Mouse (Mus musculus) bone marrow, adult 2 months (tissue): ENCODE measurements around the gene Gm5065. TPM values are rescaled to one million over a fixed set of nuclear protein-coding genes. Genes with fewer than 3 reads are reported as not detected.

ENCODE experiments used
- H3K27ac ChIP-seq: fragments of 200-500 bp; 2 replicates; pipeline ENCODE4 v1.5.1; 2012; ENCODE audit warnings: low read depth, mild to moderate bottlenecking, control low read depth, inconsistent platforms, low read length; ENCODE audit not compliant: control insufficient read depth, poor library complexity, insufficient read depth
- H3K4me1 ChIP-seq: fragments of 200-500 bp; 2 replicates; pipeline ENCODE4 v1.6.1; 2011; ENCODE audit warnings: low read length; ENCODE audit not compliant: control insufficient read depth, insufficient read depth
- H3K4me3 ChIP-seq: fragments of 200-500 bp; replicated peaks from 2 replicates; pipeline ENCODE3; 2011; ENCODE audit warnings: mild to moderate bottlenecking, low read depth, low read length, control low read depth; ENCODE audit not compliant: control insufficient read depth
- CTCF ChIP-seq: fragments of 200-500 bp; IDR thresholded peaks from 2 replicates; pipeline ENCODE4 v1.5.1; 2011; ENCODE audit warnings: low read length, control low read depth; ENCODE audit not compliant: control insufficient read depth, insufficient read depth
- POLR2A ChIP-seq: fragments of 200-500 bp; IDR thresholded peaks from 2 replicates; pipeline ENCODE4 v1.6.1; 2011; ENCODE audit warnings: low read depth, mild to moderate bottlenecking, control low read depth, low read length, borderline replicate concordance; ENCODE audit not compliant: control insufficient read depth
- WGBS: fragments of 180-500 bp; shearing (Covaris S2); methylation state at CpG from one replicate; pipeline ENCODE4 v1.1.7; 2018; 5-methylcytosine and 5-hydroxymethylcytosine counted together
- polyA plus RNA-seq: library from polyadenylated mRNA; stranded (reverse); fragments of >200 nt; gene quantifications from 2 replicates; pipeline ENCODE4 v1.2.4, GENCODE M21; 2011; ENCODE audit warnings: low replicate concordance; ENCODE audit not compliant: missing spikeins, insufficient read depth, insufficient read length

Gm5065 gene
- polyA plus RNA-seq = not detected in 2 replicates

- WGBS = 58% methylated on average over 1 of the region's 1 CpGs
- Histone ChIP-seq H3K27ac (no peak within 1 kb of the TSS), H3K4me3 (no peak within 1 kb of the TSS), H3K4me1 (no peaks in the 10 kb centered on the region)
- TF ChIP-seq POLR2A = no peak
- no peak for TF ChIP-seq CTCF
Observed at GRCm38 (mm10) chr7:5350237-5350636, at the start of gene Gm5065. TSS of gene Gm5065 (plus strand) at chr7:5350537.

GRCm38 (mm10) chr7:5327511-5327910 lies 22.8 kb upstream of the Gm5065 start:
- no peak overlapping the region for H3K4me3 ChIP-seq
- WGBS = 78% methylated on average over 1 of the region's 1 CpGs
- no peaks in the 10 kb centered on the region for H3K4me1 ChIP-seq
- TF ChIP-seq CTCF (no peak), POLR2A (no peak)
- no peak overlapping the region for H3K27ac ChIP-seq

GRCm38 (mm10) chr7:5350935-5351334 lies 598 bp downstream of the Gm5065 start, which contains the start of gene Nlrp2:
TSS of gene Nlrp2 (minus strand) at chr7:5351035.
- WGBS = 67% methylated on average over 4 of the region's 4 CpGs
- no peak for TF ChIP-seq POLR2A
- no peak for TF ChIP-seq CTCF
- no peak within 1 kb of the TSS for H3K4me3 ChIP-seq

GRCm38 (mm10) chr7:5363599-5363998 lies 13.3 kb downstream of the Gm5065 start:
- no peak overlapping the region for H3K27ac ChIP-seq
- TF ChIP-seq CTCF (no peak), POLR2A (no peak)
- H3K4me1 ChIP-seq = no peaks in the 10 kb centered on the region
- 88% methylated on average over 5 of the region's 5 CpGs for WGBS
- H3K4me3 ChIP-seq = no peak overlapping the region

More at GRCm38 (mm10) chr7:5350935-5351334, 598 bp downstream of the Gm5065 start, which contains the start of gene Nlrp2:
- Histone ChIP-seq H3K4me1 (no peaks in the 10 kb centered on the region), H3K27ac (no peak within 1 kb of the TSS)

GRCm38 (mm10) chr7:5366724-5367123 lies 16.4 kb downstream of the Gm5065 start:
- H3K4me3 ChIP-seq = no peak overlapping the region
- H3K4me1 ChIP-seq = no peaks in the 10 kb centered on the region
- TF ChIP-seq POLR2A (no peak), CTCF (no peak)
- no peak overlapping the region for H3K27ac ChIP-seq
- WGBS = 76% methylated on average over 2 of the region's 2 CpGs

- Histone ChIP-seq H3K4me3 (no peak overlapping the region), H3K4me1 (no peaks in the 10 kb centered on the region), H3K27ac (no peak overlapping the region)
- 21% methylated on average over 2 of the region's 2 CpGs for WGBS
- TF ChIP-seq CTCF = no peak
- no peak for TF ChIP-seq POLR2A
Observed at GRCm38 (mm10) chr7:5406201-5406600, 55.9 kb downstream of the Gm5065 start.

Other genes with a start within 250 kb of the Gm5065 start
- not detected in 2 replicates for gene Rfpl4, start 233.6 kb upstream of the Gm5065 start, polyA plus RNA-seq
- not detected in 2 replicates for gene Rasl2-9, start 224.6 kb upstream of the Gm5065 start, polyA plus RNA-seq
- gene Vmn1r55, start 200.9 kb upstream of the Gm5065 start, polyA plus RNA-seq = not detected in 2 replicates
- not detected in 2 replicates for gene Vmn1r56, start 153.8 kb upstream of the Gm5065 start, polyA plus RNA-seq
- not detected in 2 replicates for gene Vmn1r57, start 132.0 kb upstream of the Gm5065 start, polyA plus RNA-seq
- gene Nlrp2, start 498 bp downstream of the Gm5065 start, polyA plus RNA-seq = not detected in 2 replicates
- gene Vmn1r58, start 62.9 kb downstream of the Gm5065 start, polyA plus RNA-seq = 0.11 TPM in 1 of 2 replicates, not detected in the other
- gene Vmn1r59, start 106.2 kb downstream of the Gm5065 start, polyA plus RNA-seq = not detected in 2 replicates
- not detected in 2 replicates for gene Vmn2r28, start 143.4 kb downstream of the Gm5065 start, polyA plus RNA-seq
- not detected in 2 replicates for gene Vmn1r60, start 196.8 kb downstream of the Gm5065 start, polyA plus RNA-seq